Mouse (Mus musculus) lung, embryonic 16.5 days (tissue): Measurements from ENCODE around the gene Ppa1. TPM values are rescaled to one million over a fixed set of nuclear protein-coding genes. Genes with fewer than 3 reads are reported as not detected.

Experiments used
- ATAC-seq: fragments of 200-750 bp; cut with Nextera tagmentation; 2 replicates; pipeline ENCODE4 v1.8.0; 2017; ENCODE audit warnings: low read depth, mild to moderate bottlenecking, moderate library complexity
- H3K27ac ChIP-seq: fragments of 300-500 bp; sonication (generic); 2 replicates; pipeline ENCODE4 v1.5.1; 2014; ENCODE audit warnings: mild to moderate bottlenecking, control low read depth, low read length
- H3K27me3 ChIP-seq: fragments of 300-500 bp; sonication (generic); 2 replicates; pipeline ENCODE4 v1.6.1; 2014; ENCODE audit warnings: low read depth, low read length, mixed read lengths; ENCODE audit not compliant: control insufficient read depth, insufficient read depth
- H3K36me3 ChIP-seq: fragments of 300-500 bp; sonication (generic); 2 replicates; pipeline ENCODE4 v1.6.1; 2014; ENCODE audit warnings: low read length; ENCODE audit not compliant: control insufficient read depth, insufficient read depth
- H3K4me1 ChIP-seq: fragments of 300-500 bp; sonication (generic); replicated peaks from 2 replicates; pipeline ENCODE4 v1.6.1; 2014; ENCODE audit warnings: low read length, mixed read lengths; ENCODE audit not compliant: control insufficient read depth, insufficient read depth
- H3K4me2 ChIP-seq: fragments of 300-500 bp; sonication (generic); 2 replicates; pipeline ENCODE4 v1.6.1; 2014; ENCODE audit warnings: low read depth, low read length, control low read depth
- H3K4me3 ChIP-seq: fragments of 300-500 bp; sonication (generic); 2 replicates; pipeline ENCODE4 v1.5.1; 2014; ENCODE audit warnings: mild to moderate bottlenecking, low read length, control low read depth
- H3K9ac ChIP-seq: fragments of 300-500 bp; sonication (generic); 2 replicates; pipeline ENCODE4 v1.6.1; 2014; ENCODE audit warnings: low read length, control low read depth
- H3K9me3 ChIP-seq: fragments of 300-500 bp; sonication (generic); 2 replicates; pipeline ENCODE4 v1.6.1; 2016; ENCODE audit warnings: low read length; ENCODE audit not compliant: control insufficient read depth
- WGBS: fragments of 180-500 bp; shearing (Covaris S2); extraction: QIAGEN DNeasy Blood & Tissue Kit; methylation state at CpG from one replicate; pipeline ENCODE4 v1.1.7; 2014; 5-methylcytosine and 5-hydroxymethylcytosine counted together
- polyA plus RNA-seq: library from polyadenylated mRNA; unstranded; fragments of >200 nt; fragmentation: Nextera tagmentation; extraction: Ambion mirVana; gene quantifications from 2 replicates; pipeline ENCODE4 v1.2.1, GENCODE M21; 2015

The Ppa1 gene
- polyA plus RNA-seq, 1 experiment from 2014 or later, result 138 TPM

- peak; percentile 38; the same call in 1 of the 2 replicates for ATAC-seq
- H3K36me3 ChIP-seq, result 0 out of 2 replicates have a peak, but pooled peaks cover 2% of the 10 kb centered on the region
- no peaks in the 10 kb centered on the region for H3K9me3 ChIP-seq
- 19% methylated on average over 4 of the region's 4 CpGs for WGBS
- no peak overlapping the region for H3K27ac ChIP-seq
- no peak overlapping the region for H3K9ac ChIP-seq
- no peaks in the 10 kb centered on the region for H3K27me3 ChIP-seq
- H3K4me3 ChIP-seq, result no peak overlapping the region
- no peak overlapping the region for H3K4me2 ChIP-seq
- H3K4me1 ChIP-seq, result no peaks in the 10 kb centered on the region
Observed at GRCm38 (mm10) chr10:61657985-61658384, 9.6 kb downstream of the Ppa1 start.

- Histone ChIP-seq H3K4me2 (no peak overlapping the region), H3K27me3 (no peaks in the 10 kb centered on the region), H3K9ac (no peak overlapping the region), H3K27ac (no peak overlapping the region), H3K36me3 (peaks cover 8% of the 10 kb centered on the region), H3K9me3 (no peaks in the 10 kb centered on the region), H3K4me3 (no peak overlapping the region), H3K4me1 (no peaks in the 10 kb centered on the region)
- 74% methylated on average over 8 of the region's 8 CpGs for WGBS
- ATAC-seq, result no peak
Observed at GRCm38 (mm10) chr10:61661887-61662286, 13.5 kb downstream of the Ppa1 start.

- H3K27me3 ChIP-seq, result no peaks in the 10 kb centered on the region
- 52% methylated on average over 10 of the region's 10 CpGs for WGBS
- H3K4me2 ChIP-seq, result no peak overlapping the region
- H3K27ac ChIP-seq, result no peak overlapping the region
- no peak overlapping the region for H3K9ac ChIP-seq
- H3K9me3 ChIP-seq, result no peaks in the 10 kb centered on the region
- no peak overlapping the region for H3K4me3 ChIP-seq
- peaks cover 8% of the 10 kb centered on the region for H3K36me3 ChIP-seq
- 0 out of 2 replicates have a peak, but pooled peaks have one; percentile 15 for ATAC-seq
- no peaks in the 10 kb centered on the region for H3K4me1 ChIP-seq
Observed at GRCm38 (mm10) chr10:61662391-61662988, 14.1 kb downstream of the Ppa1 start.

- ATAC-seq, result no peak
- 92% methylated on average over 10 of the region's 10 CpGs for WGBS
- no peak overlapping the region for H3K9ac ChIP-seq
- H3K9me3 ChIP-seq, result no peaks in the 10 kb centered on the region
- H3K4me1 ChIP-seq, result no peaks in the 10 kb centered on the region
- no peak overlapping the region for H3K4me2 ChIP-seq
- H3K4me3 ChIP-seq, result no peak overlapping the region
- H3K36me3 ChIP-seq, result peaks cover 16% of the 10 kb centered on the region
- H3K27ac ChIP-seq, result no peak overlapping the region
- H3K27me3 ChIP-seq, result no peaks in the 10 kb centered on the region
Observed at GRCm38 (mm10) chr10:61665111-61665510, 16.8 kb downstream of the Ppa1 start.

- Histone ChIP-seq H3K27me3 (no peaks in the 10 kb centered on the region), H3K36me3 (peaks cover 22% of the 10 kb centered on the region), H3K4me2 (no peak overlapping the region), H3K4me1 (no peaks in the 10 kb centered on the region), H3K9ac (no peak overlapping the region), H3K9me3 (no peaks in the 10 kb centered on the region), H3K4me3 (no peak overlapping the region), H3K27ac (no peak overlapping the region)
- WGBS, result 87% methylated on average over 3 of the region's 3 CpGs
- ATAC-seq, result no peak
Observed at GRCm38 (mm10) chr10:61665651-61666050, 17.3 kb downstream of the Ppa1 start.

- Histone ChIP-seq H3K27me3 (no peaks in the 10 kb centered on the region), H3K4me2 (no peak overlapping the region), H3K4me3 (no peak overlapping the region), H3K9ac (no peak overlapping the region), H3K27ac (no peak overlapping the region), H3K36me3 (peaks cover 26% of the 10 kb centered on the region), H3K4me1 (no peaks in the 10 kb centered on the region), H3K9me3 (no peaks in the 10 kb centered on the region)
- no peak for ATAC-seq
- 62% methylated on average over 7 of the region's 7 CpGs for WGBS
Observed at GRCm38 (mm10) chr10:61669289-61669688, 20.9 kb downstream of the Ppa1 start.

- no peak for ATAC-seq
- H3K27me3 ChIP-seq, result no peaks in the 10 kb centered on the region
- H3K36me3 ChIP-seq, result peaks cover 26% of the 10 kb centered on the region
Observed at GRCm38 (mm10) chr10:61669896-61670295, 21.5 kb downstream of the Ppa1 start.

GRCm38 (mm10) chr10:61670758-61671157 is 22.4 kb downstream of the Ppa1 start:
- no peak overlapping the region for H3K27ac ChIP-seq
- no peak overlapping the region for H3K9ac ChIP-seq
- H3K27me3 ChIP-seq, result no peaks in the 10 kb centered on the region
- ATAC-seq, result no peak
- H3K4me1 ChIP-seq, result no peaks in the 10 kb centered on the region
- H3K9me3 ChIP-seq, result no peaks in the 10 kb centered on the region
- no peak overlapping the region for H3K4me2 ChIP-seq
- peaks cover 26% of the 10 kb centered on the region for H3K36me3 ChIP-seq
- no peak overlapping the region for H3K4me3 ChIP-seq
- 95% methylated on average over 3 of the region's 3 CpGs for WGBS

More at GRCm38 (mm10) chr10:61669896-61670295, 21.5 kb downstream of the Ppa1 start:
- Histone ChIP-seq H3K9ac (no peak overlapping the region), H3K4me1 (no peaks in the 10 kb centered on the region), H3K27ac (no peak overlapping the region), H3K4me2 (no peak overlapping the region), H3K4me3 (no peak overlapping the region), H3K9me3 (no peaks in the 10 kb centered on the region)

GRCm38 (mm10) chr10:61675935-61676334 is 27.6 kb downstream of the Ppa1 start:
- 65% methylated on average over 3 of the region's 3 CpGs for WGBS

More at GRCm38 (mm10) chr10:61675935-61676334, 27.6 kb downstream of the Ppa1 start:
- Histone ChIP-seq H3K9ac (no peak overlapping the region), H3K36me3 (peaks cover 6% of the 10 kb centered on the region), H3K9me3 (no peaks in the 10 kb centered on the region), H3K27ac (no peak overlapping the region), H3K4me1 (peaks cover 7% of the 10 kb centered on the region), H3K27me3 (no peaks in the 10 kb centered on the region), H3K4me3 (no peak overlapping the region), H3K4me2 (no peak overlapping the region)
- no peak for ATAC-seq
